Mouse (Mus musculus) layer of hippocampus, adult 8-10 months (tissue): ENCODE data around the gene Tsc22d4. TPM values are rescaled to one million over a fixed set of nuclear protein-coding genes. Genes with fewer than 3 reads are reported as not detected.
A peak's percentile ranks its signal among the peaks of the same experiment; 100 is the strongest.

ENCODE experiments used
- DNase-seq, 2 experiments: peaks; one replicate each; pipeline ENCODE4 v3.0.0; 2022; ENCODE audit warnings: low spot score in 2 of 2
- total RNA-seq, 4 experiments: library from RNA; stranded (reverse); gene quantifications; 2 replicates each; pipeline ENCODE4 v1.2.4; 2022

Gene Tsc22d4
- total RNA-seq, 4 experiments from 2014 or later: 146 to 236 (median 178) TPM

- peak; percentile 94 to 96 for DNase-seq
Observed at GRCm38 (mm10) chr5:137787151-137787928, 41.8 kb downstream of the Tsc22d4 start, which contains the start of the genes Mepce and Zcwpw1. Gene Mepce (minus strand): TSS chr5:137787655. Gene Zcwpw1 (plus strand): TSS chr5:137787798.

- DNase-seq: no peak
Observed at GRCm38 (mm10) chr5:137788171-137788570, 42.6 kb downstream of the Tsc22d4 start.

DNA sequence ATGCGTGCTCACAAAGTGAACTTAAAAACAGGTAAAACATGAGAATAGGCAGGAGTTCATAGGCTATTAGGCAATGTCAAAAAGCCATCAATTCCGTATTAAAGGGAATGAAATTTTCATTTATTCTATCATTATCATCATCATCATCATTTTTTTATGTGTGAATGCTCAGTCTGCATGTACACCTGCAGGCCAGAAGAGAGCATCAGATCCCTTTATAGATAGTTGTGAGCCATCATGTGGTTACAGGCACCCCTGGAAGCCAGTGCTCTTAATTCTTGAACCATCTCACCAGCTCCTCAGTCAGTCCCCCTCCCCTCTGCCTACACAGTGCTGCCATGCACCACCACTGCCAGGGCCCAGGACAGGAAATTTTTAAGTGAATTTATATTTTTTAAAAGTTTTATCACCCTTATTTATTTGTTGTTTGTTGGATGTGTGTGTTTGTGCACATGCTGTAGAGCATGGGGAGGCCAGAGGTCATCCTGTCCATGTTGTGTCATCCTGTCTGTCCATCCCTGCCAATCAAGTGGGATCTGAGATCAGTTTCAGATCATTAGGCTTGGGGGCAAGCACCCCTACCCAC lies 43.5 kb downstream of the Tsc22d4 start:
- no peak for DNase-seq

DNA sequence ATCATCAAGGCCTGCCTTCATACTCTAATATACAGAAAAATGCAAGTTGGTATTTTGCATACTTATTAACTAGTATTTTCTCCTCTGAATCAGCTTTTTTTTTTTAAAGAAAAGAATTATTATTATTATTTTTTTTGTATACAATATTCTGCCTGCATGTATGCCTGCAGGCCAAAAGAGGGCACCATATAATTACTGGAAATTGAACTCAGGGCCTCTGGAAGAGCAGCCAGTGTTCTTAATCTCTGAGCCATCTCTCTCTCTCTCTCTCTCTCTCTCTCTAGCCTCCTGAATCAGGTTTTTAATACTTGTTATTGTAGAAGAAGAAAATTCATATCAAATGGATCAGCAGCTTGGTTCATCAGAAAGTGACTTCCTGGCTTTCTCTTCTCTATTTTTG lies 46.0 kb downstream of the Tsc22d4 start:
- no peak for DNase-seq

- no peak for DNase-seq
Observed at GRCm38 (mm10) chr5:137796606-137797005, 51.1 kb downstream of the Tsc22d4 start.

GRCm38 (mm10) chr5:137800917-137801316 lies 55.4 kb downstream of the Tsc22d4 start:
- no peak for DNase-seq

GRCm38 (mm10) chr5:137806158-137806557 lies 60.6 kb downstream of the Tsc22d4 start:
- DNase-seq: no peak

- no peak for DNase-seq
Observed at GRCm38 (mm10) chr5:137808316-137808715, 62.8 kb downstream of the Tsc22d4 start.

DNA sequence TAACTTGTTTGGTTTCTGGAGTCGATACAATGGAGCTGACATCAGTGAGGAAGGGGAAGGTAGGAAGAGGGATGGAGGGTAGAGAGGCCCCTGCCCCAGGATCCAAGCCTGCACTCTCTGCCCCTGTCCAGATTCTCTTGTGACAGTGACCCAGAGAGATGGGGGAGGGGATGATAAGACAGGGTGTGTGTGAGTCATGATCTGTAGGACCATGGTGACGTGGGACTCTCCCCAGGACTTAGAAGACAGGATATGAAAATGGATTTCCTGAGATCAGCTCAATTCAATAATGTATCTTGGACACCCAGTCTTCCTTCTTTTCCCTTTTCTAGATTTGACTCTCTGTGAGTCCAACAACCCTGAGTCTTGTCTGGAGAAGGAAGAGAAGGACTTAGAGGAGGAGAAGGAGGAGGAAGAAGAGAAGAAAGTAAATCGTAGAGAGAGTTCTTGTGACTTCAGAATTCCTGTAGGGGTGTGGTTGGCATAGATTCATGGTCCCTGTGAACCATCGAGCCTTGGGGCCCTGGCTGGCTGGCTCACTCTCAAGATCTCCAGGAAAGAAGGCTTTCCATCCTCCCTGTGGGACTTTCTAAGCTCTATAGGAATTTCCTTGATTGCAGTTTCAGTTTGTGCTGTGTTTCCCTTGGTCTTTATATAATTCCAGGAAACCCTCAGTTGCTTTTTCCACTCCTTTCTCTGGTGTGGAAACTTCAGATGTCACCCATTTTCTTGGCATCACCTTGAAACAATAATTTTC lies 72.1 kb downstream of the Tsc22d4 start:
- no peak for DNase-seq

Other genes with a start within 250 kb of the Tsc22d4 start
- gene Pop7, start 243.2 kb upstream of the Tsc22d4 start, total RNA-seq: 10 to 100 TPM; 30.4 to 33.1 (median 32.4) TPM
- gene Gigyf1, start 227.2 kb upstream of the Tsc22d4 start, total RNA-seq: 10 to 100 TPM; 60.2 to 75.9 (median 65.5) TPM
- gene Epo, start 212.5 kb upstream of the Tsc22d4 start, total RNA-seq: not detected
- gene Gnb2, start 212.2 kb upstream of the Tsc22d4 start, total RNA-seq: 100 to 1,000 TPM; 572 to 587 (median 576) TPM
- gene Actl6b, start 192.2 kb upstream of the Tsc22d4 start, total RNA-seq: 100 to 1,000 TPM; 116 to 137 (median 125) TPM
- 10 to 100 TPM; 12.5 to 21.7 (median 15.9) TPM for gene Tfr2, start 175.9 kb upstream of the Tsc22d4 start, total RNA-seq
- 10 to 100 TPM; 19.2 to 28.5 (median 26.2) TPM for gene Mospd3, start 144.7 kb upstream of the Tsc22d4 start, total RNA-seq
- 1 to 10 TPM; 7.2 to 9.6 (median 8.9) TPM for gene Pcolce, start 131.9 kb upstream of the Tsc22d4 start, total RNA-seq
- gene Fbxo24, start 116.7 kb upstream of the Tsc22d4 start, total RNA-seq: under 1 TPM; 0.22 to 0.69 (median 0.34) TPM
- 10 to 100 TPM; 18.8 to 26.8 (median 22.5) TPM for gene Lrch4, start 116.6 kb upstream of the Tsc22d4 start, total RNA-seq
- 10 to 100 TPM; 14.7 to 24.8 (median 19.2) TPM for gene Gm20605, start 116.6 kb upstream of the Tsc22d4 start, total RNA-seq
- 10 to 100 TPM in 3 of 4 experiments, 1 to 10 TPM in 1; 8.0 to 14.2 (median 10.6) TPM for gene Sap25, start 104.4 kb upstream of the Tsc22d4 start, total RNA-seq
- gene Irs3, start 100.0 kb upstream of the Tsc22d4 start, total RNA-seq: under 1 TPM; 0.12 to 0.49 (median 0.28) TPM
- gene Agfg2, start 61.0 kb upstream of the Tsc22d4 start, total RNA-seq: 10 to 100 TPM; 66.1 to 66.6 (median 66.5) TPM
- gene Nyap1, start 4.1 kb upstream of the Tsc22d4 start, total RNA-seq: 10 to 100 TPM; 64.7 to 77.5 (median 68.4) TPM
- gene Ppp1r35, start 33.1 kb downstream of the Tsc22d4 start, total RNA-seq: 10 to 100 TPM; 11.5 to 16.3 (median 14.1) TPM
- gene Mepce, start 41.9 kb downstream of the Tsc22d4 start, total RNA-seq: 10 to 100 TPM; 44.6 to 52.9 (median 48.3) TPM
- 1 to 10 TPM; 6.7 to 9.1 (median 7.5) TPM for gene Zcwpw1, start 42.1 kb downstream of the Tsc22d4 start, total RNA-seq
- 1 to 10 TPM in 3 of 4 experiments, under 1 TPM in 1; 0.23 to 4.3 (median 2.6) TPM for gene Pilra, start 90.6 kb downstream of the Tsc22d4 start, total RNA-seq
- under 1 TPM in 2 of 4 experiments, not detected in 2; 0.57 to 0.58 TPM for gene Pilrb1, start 112.4 kb downstream of the Tsc22d4 start, total RNA-seq
- under 1 TPM in 1 of 4 experiments, not detected in 3; 0.27 TPM for gene Pilrb2, start 126.1 kb downstream of the Tsc22d4 start, total RNA-seq
- under 1 TPM; 0.14 to 0.49 (median 0.31) TPM for gene Cyp3a13, start 175.9 kb downstream of the Tsc22d4 start, total RNA-seq
- 10 to 100 TPM; 21.7 to 35.9 (median 28.1) TPM for gene Gjc3, start 217.4 kb downstream of the Tsc22d4 start, total RNA-seq
- not detected for gene Azgp1, start 235.8 kb downstream of the Tsc22d4 start, total RNA-seq